Mouse (Mus musculus) intestine, embryonic 14.5 days (tissue): Measurements from ENCODE around the gene Ovol1. TPM values are rescaled to one million over a fixed set of nuclear protein-coding genes. Genes with fewer than 3 reads are reported as not detected.

ENCODE experiments used
- ATAC-seq: fragments of 200-750 bp; cut with Nextera tagmentation; replicated peaks from 2 replicates; pipeline ENCODE4 v1.8.0; 2017; ENCODE audit warnings: low read depth, moderate number of reproducible peaks, moderate TSS enrichment, moderate library complexity; ENCODE audit not compliant: low FRiP score, low TSS enrichment
- DNase-seq: peaks from one replicate; pipeline ENCODE4 v3.0.0-alpha.2; 2018; ENCODE audit warnings: low spot score
- H3K27ac ChIP-seq: fragments of 300-500 bp; sonication (generic); 2 replicates; pipeline ENCODE4 v1.5.1; 2014; ENCODE audit warnings: low read depth, mild to moderate bottlenecking, control low read depth
- H3K27me3 ChIP-seq: fragments of 300-500 bp; sonication (generic); replicated peaks from 2 replicates; pipeline ENCODE4 v1.6.1; 2014; ENCODE audit warnings: low read length, control low read depth; ENCODE audit not compliant: control insufficient read depth, insufficient read depth
- H3K36me3 ChIP-seq: fragments of 300-500 bp; sonication (generic); 2 replicates; pipeline ENCODE4 v1.6.1; 2014; ENCODE audit warnings: low read length, control low read depth; ENCODE audit not compliant: control insufficient read depth, insufficient read depth
- H3K4me1 ChIP-seq: fragments of 300-500 bp; sonication (generic); replicated peaks from 2 replicates; pipeline ENCODE4 v1.6.1; 2014; ENCODE audit warnings: low read length, control low read depth, mixed read lengths; ENCODE audit not compliant: control insufficient read depth, insufficient read depth
- H3K4me2 ChIP-seq: fragments of 300-500 bp; sonication (generic); 2 replicates; pipeline ENCODE4 v1.6.1; 2014; ENCODE audit warnings: low read length
- H3K4me3 ChIP-seq: fragments of 300-500 bp; sonication (generic); 2 replicates; pipeline ENCODE4 v1.5.1; 2014; ENCODE audit warnings: low read depth, low read length, control low read depth, mixed read lengths
- H3K9ac ChIP-seq: fragments of 300-500 bp; sonication (generic); 2 replicates; pipeline ENCODE4 v1.6.1; 2014; ENCODE audit warnings: mild to moderate bottlenecking, low read length
- H3K9me3 ChIP-seq: fragments of 300-500 bp; sonication (generic); 2 replicates; pipeline ENCODE4 v1.6.1; 2016; ENCODE audit warnings: low read length, control low read depth; ENCODE audit not compliant: control insufficient read depth
- WGBS: fragments of 180-500 bp; shearing (Covaris S2); extraction: QIAGEN DNeasy Blood & Tissue Kit; methylation state at CpG from one replicate; pipeline ENCODE4 v1.1.7; 2014; 5-methylcytosine and 5-hydroxymethylcytosine counted together
- polyA plus RNA-seq: library from polyadenylated mRNA; unstranded; fragments of >200 nt; fragmentation: Nextera tagmentation; extraction: Ambion mirVana; gene quantifications from 2 replicates; pipeline ENCODE4 v1.2.1, GENCODE M21; 2014

Ovol1 gene
- polyA plus RNA-seq, 1 experiment from 2014 or later = 18.6 TPM

- peak; percentile 56; the same call in 1 of the 2 replicates for ATAC-seq
- no peak overlapping the region; the same call in 1 of the 2 replicates for H3K4me2 ChIP-seq
- H3K27ac ChIP-seq = no peak overlapping the region
- no peaks in the 10 kb centered on the region for H3K9me3 ChIP-seq
- 66% methylated on average over 14 of the region's 14 CpGs for WGBS
- peaks cover 4% of the 10 kb centered on the region; the same call in 1 of the 2 replicates for H3K4me1 ChIP-seq
- H3K4me3 ChIP-seq = no peak overlapping the region
- H3K9ac ChIP-seq = no peak overlapping the region
- H3K27me3 ChIP-seq = peaks cover 26% of the 10 kb centered on the region
- no peak for DNase-seq
- H3K36me3 ChIP-seq = peaks cover 10% of the 10 kb centered on the region; the same call in 1 of the 2 replicates
Observed at GRCm38 (mm10) chr19:5554212-5554611, 6.2 kb downstream of the Ovol1 start.

- ATAC-seq (peak; percentile 25; the same call in 1 of the 2 replicates), DNase-seq (peak; percentile 66)
- Histone ChIP-seq H3K36me3 (peaks cover 10% of the 10 kb centered on the region; the same call in 1 of the 2 replicates), H3K4me1 (peaks cover 4% of the 10 kb centered on the region; the same call in 1 of the 2 replicates), H3K27me3 (peaks cover 22% of the 10 kb centered on the region), H3K9ac (no peak overlapping the region), H3K4me2 (no peak overlapping the region), H3K27ac (no peak overlapping the region), H3K4me3 (no peak overlapping the region), H3K9me3 (no peaks in the 10 kb centered on the region)
- WGBS = 46% methylated on average over 8 of the region's 8 CpGs
Observed at GRCm38 (mm10) chr19:5553802-5554201, 6.6 kb downstream of the Ovol1 start.

- no peaks in the 10 kb centered on the region for H3K27me3 ChIP-seq
- H3K9ac ChIP-seq = no peak overlapping the region
- ATAC-seq = no peak
- H3K4me2 ChIP-seq = no peak overlapping the region
- H3K36me3 ChIP-seq = peaks cover 10% of the 10 kb centered on the region; the same call in 1 of the 2 replicates
- H3K4me1 ChIP-seq = no peaks in the 10 kb centered on the region
- no peaks in the 10 kb centered on the region for H3K9me3 ChIP-seq
- WGBS = 76% methylated on average over 4 of the region's 4 CpGs
- no peak overlapping the region for H3K4me3 ChIP-seq
- DNase-seq = no peak
- H3K27ac ChIP-seq = no peak overlapping the region
Observed at GRCm38 (mm10) chr19:5547471-5548056, 12.9 kb downstream of the Ovol1 start.

GRCm38 (mm10) chr19:5544031-5544430 lies 16.4 kb downstream of the Ovol1 start:
- no peak for DNase-seq
- Histone ChIP-seq H3K27me3 (no peaks in the 10 kb centered on the region), H3K9ac (no peak overlapping the region), H3K9me3 (no peaks in the 10 kb centered on the region), H3K4me3 (no peak overlapping the region), H3K4me1 (no peaks in the 10 kb centered on the region), H3K36me3 (no peaks in the 10 kb centered on the region), H3K4me2 (no peak overlapping the region), H3K27ac (no peak overlapping the region)
- WGBS = 46% methylated on average over 11 of the region's 11 CpGs
- ATAC-seq = no peak

GRCm38 (mm10) chr19:5543362-5543761 lies 17.1 kb downstream of the Ovol1 start:
- no peak for DNase-seq
- Histone ChIP-seq H3K27ac (no peak overlapping the region), H3K4me1 (no peaks in the 10 kb centered on the region), H3K9ac (no peak overlapping the region), H3K36me3 (no peaks in the 10 kb centered on the region), H3K9me3 (no peaks in the 10 kb centered on the region), H3K4me3 (no peak overlapping the region), H3K4me2 (no peak overlapping the region), H3K27me3 (no peaks in the 10 kb centered on the region)
- ATAC-seq = no peak
- 83% methylated on average over 9 of the region's 9 CpGs for WGBS

- H3K4me3 ChIP-seq = no peak overlapping the region
- H3K9ac ChIP-seq = no peak overlapping the region
- ATAC-seq = no peak
- no peaks in the 10 kb centered on the region for H3K9me3 ChIP-seq
- H3K27me3 ChIP-seq = no peaks in the 10 kb centered on the region
- no peak overlapping the region for H3K4me2 ChIP-seq
- H3K4me1 ChIP-seq = no peaks in the 10 kb centered on the region
- WGBS = 75% methylated on average over 8 of the region's 8 CpGs
- H3K27ac ChIP-seq = no peak overlapping the region
- DNase-seq = no peak
- no peaks in the 10 kb centered on the region for H3K36me3 ChIP-seq
Observed at GRCm38 (mm10) chr19:5538786-5539185, 21.7 kb downstream of the Ovol1 start.

GRCm38 (mm10) chr19:5532520-5532919 lies 27.9 kb downstream of the Ovol1 start:
- H3K27me3 ChIP-seq = no peaks in the 10 kb centered on the region
- no peaks in the 10 kb centered on the region for H3K36me3 ChIP-seq
- H3K9me3 ChIP-seq = no peaks in the 10 kb centered on the region
- ATAC-seq = no peak
- H3K4me1 ChIP-seq = no peaks in the 10 kb centered on the region
- 64% methylated on average over 8 of the region's 8 CpGs for WGBS
- DNase-seq = no peak
- H3K4me3 ChIP-seq = no peak overlapping the region
- H3K27ac ChIP-seq = no peak overlapping the region
- H3K4me2 ChIP-seq = no peak overlapping the region
- H3K9ac ChIP-seq = no peak overlapping the region

GRCm38 (mm10) chr19:5530138-5530524 lies 30.3 kb downstream of the Ovol1 start:
- Histone ChIP-seq H3K27ac (peak overlapping the region; percentile 77), H3K4me1 (no peaks in the 10 kb centered on the region), H3K9ac (no peak overlapping the region), H3K36me3 (no peaks in the 10 kb centered on the region), H3K9me3 (no peaks in the 10 kb centered on the region), H3K4me3 (no peak overlapping the region), H3K27me3 (no peaks in the 10 kb centered on the region), H3K4me2 (peak overlapping the region; percentile 49)
- ATAC-seq (0 out of 2 replicates have a peak, but pooled peaks have one; percentile 18), DNase-seq (no peak)
- 56% methylated on average over 7 of the region's 7 CpGs for WGBS
